Mouse (Mus musculus) heart, embryonic 13.5 days (tissue): ENCODE results near the gene Padi4. TPM values are rescaled to one million over a fixed set of nuclear protein-coding genes. Genes with fewer than 3 reads are reported as not detected.

ENCODE experiments used
- ATAC-seq: fragments of 200-750 bp; cut with Nextera tagmentation; 2 replicates; pipeline ENCODE4 v1.8.0; 2017; ENCODE audit warnings: moderate TSS enrichment; ENCODE audit not compliant: insufficient number of reproducible peaks, low FRiP score, low TSS enrichment; ENCODE audit errors: extremely low read depth
- H3K27ac ChIP-seq: fragments of 300-500 bp; sonication (generic); replicated peaks from 2 replicates; pipeline ENCODE4 v1.5.1; 2015; ENCODE audit warnings: moderate library complexity, mild to moderate bottlenecking, inconsistent platforms
- H3K27me3 ChIP-seq: fragments of 300-500 bp; sonication (generic); replicated peaks from 2 replicates; pipeline ENCODE4 v1.6.1; 2015; ENCODE audit warnings: mild to moderate bottlenecking, inconsistent platforms
- H3K36me3 ChIP-seq: fragments of 300-500 bp; sonication (generic); 2 replicates; pipeline ENCODE4 v1.6.1; 2015; ENCODE audit warnings: mild to moderate bottlenecking, inconsistent platforms
- H3K4me1 ChIP-seq: fragments of 300-500 bp; sonication (generic); 2 replicates; pipeline ENCODE4 v1.6.1; 2015; ENCODE audit warnings: inconsistent platforms
- H3K4me2 ChIP-seq: fragments of 300-500 bp; sonication (generic); 2 replicates; pipeline ENCODE4 v1.6.1; 2015; ENCODE audit warnings: inconsistent platforms, mild to moderate bottlenecking, moderate library complexity
- H3K4me3 ChIP-seq: fragments of 300-500 bp; sonication (generic); 2 replicates; pipeline ENCODE4 v1.5.1; 2015; ENCODE audit warnings: moderate library complexity, mild to moderate bottlenecking, inconsistent platforms
- H3K9ac ChIP-seq: fragments of 300-500 bp; sonication (generic); 2 replicates; pipeline ENCODE4 v1.6.1; 2015; ENCODE audit warnings: inconsistent platforms, mild to moderate bottlenecking, moderate library complexity
- H3K9me3 ChIP-seq: fragments of 300-500 bp; sonication (generic); 2 replicates; pipeline ENCODE4 v1.6.1; 2016; ENCODE audit warnings: inconsistent platforms
- WGBS: fragments of 180-500 bp; shearing (Covaris S2); methylation state at CpG from one replicate; pipeline ENCODE4 v1.1.7; 2015; ENCODE audit warnings: mixed read lengths; 5-methylcytosine and 5-hydroxymethylcytosine counted together
- polyA plus RNA-seq: library from polyadenylated mRNA; unstranded; fragments of >200 nt; fragmentation: Nextera tagmentation; extraction: Ambion mirVana; gene quantifications from 2 replicates; pipeline ENCODE4 v1.2.1, GENCODE M21; 2015

Gene Padi4
- polyA plus RNA-seq, 1 experiment from 2014 or later: 2.1 TPM

GRCm38 (mm10) chr4:140770433-140770832 is 3.6 kb downstream of the Padi4 start:
- no peak for ATAC-seq
- H3K27me3 ChIP-seq: peaks cover 3% of the 10 kb centered on the region; the same call in 1 of the 2 replicates
- H3K9me3 ChIP-seq: no peaks in the 10 kb centered on the region
- peak overlapping the region; percentile 68 for H3K4me2 ChIP-seq
- peak overlapping the region; percentile 51 for H3K4me3 ChIP-seq
- H3K27ac ChIP-seq: peak overlapping the region; percentile 73
- WGBS: 5% methylated on average over 13 of the region's 13 CpGs
- H3K36me3 ChIP-seq: no peaks in the 10 kb centered on the region
- H3K4me1 ChIP-seq: peaks cover 12% of the 10 kb centered on the region
- peak overlapping the region; percentile 72 for H3K9ac ChIP-seq

- Histone ChIP-seq H3K9ac (no peak overlapping the region), H3K27ac (no peak overlapping the region), H3K36me3 (no peaks in the 10 kb centered on the region), H3K4me2 (no peak overlapping the region), H3K4me1 (peaks cover 15% of the 10 kb centered on the region), H3K4me3 (no peak overlapping the region), H3K27me3 (peaks cover 3% of the 10 kb centered on the region; the same call in 1 of the 2 replicates), H3K9me3 (no peaks in the 10 kb centered on the region)
- no peak for ATAC-seq
- WGBS: 71% methylated on average over 5 of the region's 5 CpGs
These were observed 5.1 kb downstream of the Padi4 start for GRCm38 (mm10) chr4:140768973-140769372.

- Histone ChIP-seq H3K9ac (no peak overlapping the region), H3K9me3 (no peaks in the 10 kb centered on the region), H3K27me3 (no peaks in the 10 kb centered on the region; the same call in 1 of the 2 replicates), H3K36me3 (no peaks in the 10 kb centered on the region), H3K4me1 (peaks cover 11% of the 10 kb centered on the region), H3K27ac (no peak overlapping the region), H3K4me3 (no peak overlapping the region), H3K4me2 (no peak overlapping the region)
- ATAC-seq: no peak
- 64% methylated on average over 3 of the region's 3 CpGs for WGBS
These were observed 8.1 kb downstream of the Padi4 start for GRCm38 (mm10) chr4:140765936-140766335.

- no peak for ATAC-seq
- no peaks in the 10 kb centered on the region; the same call in 1 of the 2 replicates for H3K27me3 ChIP-seq
- H3K4me1 ChIP-seq: peaks cover 3% of the 10 kb centered on the region; the same call in 1 of the 2 replicates
- no peak overlapping the region for H3K27ac ChIP-seq
- 17% methylated on average over 9 of the region's 9 CpGs for WGBS
- no peak overlapping the region for H3K9ac ChIP-seq
- no peaks in the 10 kb centered on the region for H3K36me3 ChIP-seq
- H3K4me2 ChIP-seq: no peak overlapping the region
- no peak overlapping the region for H3K4me3 ChIP-seq
- no peaks in the 10 kb centered on the region for H3K9me3 ChIP-seq
These were observed 10.9 kb downstream of the Padi4 start for GRCm38 (mm10) chr4:140763158-140763557.

GRCm38 (mm10) chr4:140761601-140762000 is 12.4 kb downstream of the Padi4 start:
- no peak for ATAC-seq
- no peaks in the 10 kb centered on the region; the same call in 1 of the 2 replicates for H3K27me3 ChIP-seq
- H3K9me3 ChIP-seq: no peaks in the 10 kb centered on the region
- H3K4me3 ChIP-seq: no peak overlapping the region
- no peak overlapping the region for H3K27ac ChIP-seq
- no peak overlapping the region for H3K4me2 ChIP-seq
- 0 out of 2 replicates have a peak overlapping the region, but pooled peaks have one; percentile 14 for H3K9ac ChIP-seq
- no peaks in the 10 kb centered on the region for H3K36me3 ChIP-seq
- H3K4me1 ChIP-seq: peaks cover 13% of the 10 kb centered on the region; the same call in 1 of the 2 replicates
- WGBS: 71% methylated on average over 7 of the region's 7 CpGs

GRCm38 (mm10) chr4:140755811-140756210 is 18.2 kb downstream of the Padi4 start:
- H3K4me2 ChIP-seq: no peak overlapping the region
- no peak overlapping the region for H3K9ac ChIP-seq
- peaks cover 23% of the 10 kb centered on the region for H3K4me1 ChIP-seq
- H3K27ac ChIP-seq: no peak overlapping the region
- no peaks in the 10 kb centered on the region for H3K36me3 ChIP-seq
- no peak for ATAC-seq
- no peaks in the 10 kb centered on the region; the same call in 1 of the 2 replicates for H3K27me3 ChIP-seq
- 65% methylated on average over 3 of the region's 3 CpGs for WGBS
- no peaks in the 10 kb centered on the region for H3K9me3 ChIP-seq
- H3K4me3 ChIP-seq: no peak overlapping the region

GRCm38 (mm10) chr4:140753366-140753765 is 20.7 kb downstream of the Padi4 start:
- ATAC-seq: no peak
- H3K27me3 ChIP-seq: peaks cover 2% of the 10 kb centered on the region; the same call in 1 of the 2 replicates
- H3K4me3 ChIP-seq: no peak overlapping the region
- no peaks in the 10 kb centered on the region for H3K36me3 ChIP-seq
- H3K27ac ChIP-seq: peak overlapping the region; percentile 62
- no peak overlapping the region for H3K4me2 ChIP-seq
- H3K9me3 ChIP-seq: no peaks in the 10 kb centered on the region
- peaks cover 42% of the 10 kb centered on the region for H3K4me1 ChIP-seq
- 0 out of 2 replicates have a peak overlapping the region, but pooled peaks have one; percentile 19 for H3K9ac ChIP-seq
- 34% methylated on average over 7 of the region's 7 CpGs for WGBS

GRCm38 (mm10) chr4:140750328-140750727 is 23.7 kb downstream of the Padi4 start:
- Histone ChIP-seq H3K9ac (peak overlapping the region; percentile 15; the same call in 1 of the 2 replicates), H3K4me1 (peaks cover 44% of the 10 kb centered on the region), H3K4me3 (peak overlapping the region; percentile 27), H3K9me3 (no peaks in the 10 kb centered on the region), H3K27me3 (peaks cover 11% of the 10 kb centered on the region; the same call in 1 of the 2 replicates), H3K36me3 (no peaks in the 10 kb centered on the region), H3K4me2 (peak overlapping the region; percentile 53), H3K27ac (peak overlapping the region; percentile 20; the same call in 1 of the 2 replicates)
- 9% methylated on average over 19 of the region's 19 CpGs for WGBS
- ATAC-seq: no peak

GRCm38 (mm10) chr4:140747978-140748377 is 26.1 kb downstream of the Padi4 start:
- Histone ChIP-seq H3K9ac (peak overlapping the region; percentile 77), H3K4me1 (peaks cover 37% of the 10 kb centered on the region), H3K36me3 (no peaks in the 10 kb centered on the region), H3K4me3 (0 out of 2 replicates have a peak overlapping the region, but pooled peaks have one; percentile 16), H3K9me3 (no peaks in the 10 kb centered on the region), H3K27me3 (peaks cover 15% of the 10 kb centered on the region; the same call in 1 of the 2 replicates), H3K4me2 (peak overlapping the region; percentile 51), H3K27ac (peak overlapping the region; percentile 91)
- WGBS: 11% methylated on average over 12 of the region's 12 CpGs
- peak; percentile 43; the same call in 1 of the 2 replicates for ATAC-seq

GRCm38 (mm10) chr4:140744654-140745053 is 29.4 kb downstream of the Padi4 start:
- no peak for ATAC-seq
- H3K4me1 ChIP-seq: peaks cover 26% of the 10 kb centered on the region
- no peaks in the 10 kb centered on the region for H3K36me3 ChIP-seq
- no peak overlapping the region for H3K9ac ChIP-seq
- H3K27me3 ChIP-seq: peaks cover 18% of the 10 kb centered on the region; the same call in 1 of the 2 replicates
- 18% methylated on average over 3 of the region's 3 CpGs for WGBS
- H3K4me2 ChIP-seq: no peak overlapping the region
- H3K9me3 ChIP-seq: no peaks in the 10 kb centered on the region
- no peak overlapping the region for H3K27ac ChIP-seq
- H3K4me3 ChIP-seq: no peak overlapping the region

GRCm38 (mm10) chr4:140743086-140743485 is 30.9 kb downstream of the Padi4 start:
- no peak for ATAC-seq
- WGBS: 12% methylated on average over 4 of the region's 4 CpGs
- H3K27ac ChIP-seq: no peak overlapping the region
- no peaks in the 10 kb centered on the region for H3K9me3 ChIP-seq
- H3K9ac ChIP-seq: no peak overlapping the region
- peaks cover 16% of the 10 kb centered on the region for H3K4me1 ChIP-seq
- no peaks in the 10 kb centered on the region for H3K36me3 ChIP-seq
- H3K27me3 ChIP-seq: peaks cover 18% of the 10 kb centered on the region; the same call in 1 of the 2 replicates
- no peak overlapping the region for H3K4me2 ChIP-seq
- H3K4me3 ChIP-seq: no peak overlapping the region

- 52% methylated on average over 2 of the region's 2 CpGs for WGBS
- Histone ChIP-seq H3K4me2 (no peak within 1 kb of the TSS), H3K27ac (no peak within 1 kb of the TSS), H3K36me3 (no peaks in the 10 kb centered on the region), H3K4me1 (peaks cover 10% of the 10 kb centered on the region), H3K27me3 (peaks cover 18% of the 10 kb centered on the region; the same call in 1 of the 2 replicates), H3K9me3 (no peaks in the 10 kb centered on the region), H3K4me3 (no peak within 1 kb of the TSS), H3K9ac (no peak within 1 kb of the TSS)
- ATAC-seq: no peak
These were observed 31.5 kb downstream of the Padi4 start, which contains the start of gene Padi6 for GRCm38 (mm10) chr4:140742543-140742942. Padi6 (minus strand) TSS chr4:140742643.
